Mouse (Mus musculus) testis, adult 2 months (tissue): Measurements from ENCODE around the gene Kazn.

Experiments
- CTCF ChIP-seq: fragments of 200-500 bp; IDR thresholded peaks from 2 replicates; pipeline ENCODE4 v1.5.1; 2012; ENCODE audit warnings: low read depth, mild to moderate bottlenecking, inconsistent platforms, low read length, moderate library complexity; ENCODE audit not compliant: control insufficient read depth, insufficient read depth, insufficient replicate concordance
- POLR2A ChIP-seq: fragments of 200-500 bp; IDR thresholded peaks from 2 replicates; pipeline ENCODE4 v1.6.1; 2012; ENCODE audit warnings: low read depth, mild to moderate bottlenecking, inconsistent platforms, low read length, moderate library complexity; ENCODE audit not compliant: control insufficient read depth

DNA sequence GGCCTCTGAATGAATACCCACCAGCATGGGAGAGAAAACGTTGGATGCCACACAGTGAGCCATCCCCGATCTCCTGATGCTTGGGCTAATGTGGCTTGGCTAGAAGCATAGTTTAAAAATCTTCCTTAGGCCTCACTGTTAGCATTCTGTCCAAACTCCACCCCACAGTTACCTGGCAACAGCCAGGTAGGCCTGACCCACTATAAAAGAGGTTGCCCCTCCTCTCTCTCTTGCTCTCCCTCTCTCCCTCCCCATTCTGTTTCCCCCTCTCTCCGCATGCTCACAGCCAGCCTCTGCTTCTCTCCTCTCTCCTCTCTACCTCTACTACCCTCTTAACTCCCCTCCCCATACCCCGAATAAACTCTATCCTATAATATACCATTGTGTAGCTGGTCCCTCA lies 74.8 kb downstream of the Kazn start:
- TF ChIP-seq POLR2A: no peak
- no peak for TF ChIP-seq CTCF
